Mouse (Mus musculus) lung, adult 2 months (tissue): Measurements from ENCODE around the gene Vmn1r220. TPM values are rescaled to one million over a fixed set of nuclear protein-coding genes. Genes with fewer than 3 reads are reported as not detected.
"Not testable (repeated sequence)": the region's sequence is repeated elsewhere in the genome, so short reads cannot be mapped to it uniquely, and the experiment has no call there.

Experiments
- DNase-seq: peaks from one replicate; pipeline ENCODE4 v3.0.0; 2022
- H3K4me1 ChIP-seq: fragments of 200-500 bp; 2 replicates; pipeline ENCODE4 v1.6.1; 2011; ENCODE audit warnings: low read length; ENCODE audit not compliant: control insufficient read depth, insufficient read depth
- H3K4me3 ChIP-seq: fragments of 200-500 bp; replicated peaks from 2 replicates; pipeline ENCODE3; 2011; ENCODE audit warnings: low read depth, mild to moderate bottlenecking, control low read depth, low read length; ENCODE audit errors: extremely low read depth
- CTCF ChIP-seq: fragments of 200-500 bp; IDR thresholded peaks from 2 replicates; pipeline ENCODE4 v1.5.1; 2011; ENCODE audit warnings: mild to moderate bottlenecking, low read length, control low read depth; ENCODE audit not compliant: insufficient read depth
- POLR2A ChIP-seq: fragments of 200-500 bp; IDR thresholded peaks from 2 replicates; pipeline ENCODE4 v1.6.1; 2011; ENCODE audit warnings: low read depth, mild to moderate bottlenecking, control low read depth, low read length, borderline replicate concordance; ENCODE audit errors: extremely low read depth
- WGBS: fragments of 180-500 bp; shearing (Covaris S2); methylation state at CpG from one replicate; pipeline ENCODE4 v1.1.7; 2018; 5-methylcytosine and 5-hydroxymethylcytosine counted together
- polyA plus RNA-seq: library from polyadenylated mRNA; depleted of rRNA; stranded (reverse); fragments of >200 nt; gene quantifications from 2 replicates; pipeline ENCODE4 v1.2.3, GENCODE M21; 2012; rRNA removed

The Vmn1r220 gene
- polyA plus RNA-seq = not detected in 2 replicates

DNA sequence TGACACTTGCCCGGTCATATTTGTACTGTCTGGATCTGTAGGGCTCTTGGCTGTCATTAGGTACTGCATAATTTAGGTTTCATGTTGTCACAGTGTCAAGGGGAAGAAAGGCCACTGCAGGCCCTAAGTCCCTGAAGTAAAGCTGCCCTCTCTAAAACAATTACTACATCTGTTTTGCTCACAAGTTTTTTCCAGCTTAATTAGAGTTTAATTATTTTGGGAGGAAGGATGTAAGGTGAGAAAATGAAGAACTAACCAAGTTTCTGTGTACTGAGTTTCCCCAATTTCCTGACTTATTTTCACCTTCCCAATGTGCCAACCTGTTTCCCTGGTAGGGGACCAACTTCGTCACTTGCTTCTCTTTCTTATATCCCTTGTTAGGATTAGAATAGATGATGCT lies at the start of gene Vmn1r220:
Vmn1r220 (minus strand) TSS at position 101 of the 400 bp plus-strand sequence.
- no peak for DNase-seq
- TF ChIP-seq POLR2A = no peak
- TF ChIP-seq CTCF = no peak
- 84% methylated on average over 2 of the region's 2 CpGs for WGBS
- no peaks in the 10 kb centered on the region for H3K4me1 ChIP-seq
- H3K4me3 ChIP-seq = no peak within 1 kb of the TSS

DNA sequence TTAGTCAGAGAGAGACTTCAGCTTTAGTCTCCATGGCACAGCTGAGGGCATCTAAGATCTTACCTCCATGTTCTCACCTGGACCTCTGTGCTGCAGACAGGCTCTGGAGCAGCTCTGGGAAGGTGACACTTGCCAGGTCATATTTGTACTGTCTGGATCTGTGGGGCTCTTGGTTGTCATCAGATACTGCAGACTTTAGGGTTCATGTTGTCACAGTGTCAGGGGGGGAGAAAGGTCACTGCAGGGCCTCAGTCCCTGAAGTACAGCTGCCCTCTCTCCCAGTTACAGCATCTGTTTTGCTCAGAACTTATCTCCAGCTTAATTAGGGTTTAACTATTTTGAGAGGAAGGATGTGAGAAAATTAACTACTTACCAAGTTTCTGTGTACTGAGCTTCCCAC lies 48.1 kb upstream of the Vmn1r220 start, which contains the start of gene Vmn1r222:
Vmn1r222 (minus strand) TSS at position 101 of the 400 bp plus-strand sequence.
- H3K4me3 ChIP-seq, DNase-seq, H3K4me1 ChIP-seq: not testable (repeated sequence)

DNA sequence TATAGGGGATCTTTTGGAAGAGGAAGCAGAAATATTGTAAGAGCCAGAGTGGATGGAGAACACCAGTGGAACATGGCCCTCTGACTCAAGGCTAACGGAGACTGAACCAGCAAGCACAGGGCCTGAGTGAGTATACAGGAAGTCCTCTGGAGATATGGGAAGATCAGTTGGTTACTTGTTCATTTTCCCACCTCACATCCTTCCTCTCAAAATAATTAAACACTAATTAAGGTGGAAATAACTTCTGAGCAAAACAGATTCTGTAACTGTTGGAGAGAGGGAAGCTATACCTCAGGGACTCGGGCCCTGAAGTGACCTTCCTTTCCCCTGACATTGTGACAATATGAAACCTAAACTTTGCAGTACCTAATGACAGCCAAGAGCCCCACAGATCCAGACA lies 26.1 kb upstream of the Vmn1r220 start, which contains the start of gene Vmn1r221:
Vmn1r221 (plus strand) TSS at position 301 of the 400 bp plus-strand sequence.
- H3K4me1 ChIP-seq, H3K4me3 ChIP-seq, DNase-seq: not testable (repeated sequence)
- WGBS = 59% methylated on average over 2 of the region's 2 CpGs

DNA sequence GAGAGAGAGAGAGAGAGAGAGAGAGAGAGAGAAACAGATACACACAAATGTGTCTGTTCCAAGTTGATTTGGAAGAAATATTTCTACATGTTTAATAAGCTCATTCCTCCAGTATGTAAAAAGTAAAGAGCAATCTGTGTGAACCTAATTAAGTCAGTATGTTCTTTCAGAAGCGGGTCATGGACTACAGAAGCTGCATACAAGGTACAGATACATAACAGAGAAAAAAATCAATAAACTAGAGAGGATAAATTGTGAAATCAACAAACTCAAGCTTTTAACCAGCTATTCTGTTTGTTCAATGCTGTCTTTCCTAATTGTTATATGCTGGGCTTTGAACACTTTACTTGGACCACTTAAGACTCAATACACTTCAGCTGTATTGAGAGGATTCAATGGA lies 16.1 kb upstream of the Vmn1r220 start:
- not testable (repeated sequence) for H3K4me3 ChIP-seq, H3K4me1 ChIP-seq, DNase-seq
- WGBS = 75% methylated on average over 1 of the region's 1 CpGs

DNA sequence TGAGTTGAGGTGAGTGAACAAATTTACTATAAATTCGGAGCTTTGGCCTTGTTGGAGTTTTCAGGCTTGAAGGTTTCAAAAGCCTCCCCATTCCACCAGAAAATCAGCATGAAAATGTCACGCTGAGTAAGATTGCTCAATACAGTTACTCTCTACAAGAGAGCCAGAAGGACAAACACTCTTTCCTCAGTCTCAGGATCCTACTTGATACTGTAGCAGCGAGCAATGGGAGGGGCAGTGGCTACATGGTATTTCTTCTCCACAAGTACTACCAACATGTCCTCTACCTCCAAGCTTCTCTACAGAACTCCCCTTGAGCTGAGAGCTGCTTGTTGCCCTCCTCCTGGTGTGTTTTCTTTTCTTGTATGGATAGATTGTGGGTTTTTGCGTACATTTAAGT lies 21.3 kb downstream of the Vmn1r220 start:
- 63% methylated on average over 4 of the region's 4 CpGs for WGBS

DNA sequence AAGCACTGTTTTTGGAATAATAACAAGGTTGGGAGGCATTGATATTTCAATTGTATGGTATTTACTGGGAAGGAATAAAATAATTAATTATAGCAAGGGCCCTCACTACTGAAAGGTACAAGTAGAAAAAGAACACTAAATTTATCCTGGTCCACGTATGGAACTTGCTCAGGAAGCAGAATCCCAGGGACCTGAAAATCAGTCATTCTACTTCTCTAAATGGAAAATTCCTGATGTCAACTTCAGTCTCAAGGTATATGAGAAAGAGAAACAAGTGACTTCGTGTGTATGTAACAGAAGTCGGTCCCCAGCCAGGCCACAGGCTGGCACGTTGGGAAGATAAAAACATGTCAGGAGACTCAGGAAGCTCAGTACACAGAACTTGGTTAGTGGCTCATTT lies 28.8 kb downstream of the Vmn1r220 start, which contains the start of gene Vmn1r219:
Vmn1r219 (plus strand) TSS at position 301 of the 400 bp plus-strand sequence.
- Histone ChIP-seq H3K4me1 (no peaks in the 10 kb centered on the region), H3K4me3 (no peak within 1 kb of the TSS)
- 65% methylated on average over 4 of the region's 4 CpGs for WGBS
- TF ChIP-seq CTCF (no peak), POLR2A (no peak)
- DNase-seq = no peak

More for the DNA sequence above, 21.3 kb downstream of the Vmn1r220 start:
- H3K4me1 ChIP-seq, DNase-seq, H3K4me3 ChIP-seq: not testable (repeated sequence)

DNA sequence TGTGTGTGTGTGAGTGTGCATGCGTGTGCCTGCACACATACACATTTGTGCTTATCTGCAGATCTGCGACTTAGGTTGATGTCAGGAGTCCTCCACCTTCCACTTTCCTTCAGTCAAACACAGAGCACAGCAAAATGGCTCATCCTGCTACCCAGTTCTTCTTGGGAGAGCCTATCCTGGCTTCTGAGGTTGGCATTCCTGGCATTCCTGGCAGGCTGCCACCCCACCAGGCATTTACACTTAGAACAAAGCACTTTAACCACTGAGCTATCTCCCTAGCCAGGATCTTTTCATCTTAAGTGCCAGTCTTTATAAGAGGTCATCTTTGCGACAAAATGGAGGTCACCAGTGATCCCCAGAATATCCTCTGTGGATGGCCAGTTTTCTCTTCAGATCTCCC lies 29.9 kb downstream of the Vmn1r220 start:
- TF ChIP-seq POLR2A = no peak
- no peak for TF ChIP-seq CTCF
- DNase-seq = no peak
- WGBS = 56% methylated on average over 3 of the region's 3 CpGs

DNA sequence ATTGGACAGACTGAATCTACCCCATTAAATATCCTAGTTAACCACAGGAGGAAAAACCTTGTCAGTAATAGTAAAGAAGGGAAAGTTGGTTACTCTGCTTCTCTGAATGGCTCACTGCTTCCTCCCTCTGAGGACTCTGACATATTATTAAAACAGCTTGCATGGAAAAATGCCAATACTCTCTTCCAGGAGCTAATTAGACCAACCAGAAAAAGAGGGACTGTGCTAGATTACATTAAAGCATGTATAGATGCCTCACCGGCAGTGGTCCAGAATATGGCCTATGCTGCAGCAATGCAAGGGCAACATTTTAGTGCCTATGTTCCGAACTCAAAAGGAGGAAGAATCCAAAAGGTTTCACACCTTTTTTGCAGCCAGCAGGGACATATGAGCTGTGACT lies 48.9 kb downstream of the Vmn1r220 start:
- no peaks in the 10 kb centered on the region for H3K4me1 ChIP-seq
- DNase-seq = no peak
- no peak for TF ChIP-seq CTCF
- no peak for TF ChIP-seq POLR2A
- no peak overlapping the region for H3K4me3 ChIP-seq
- WGBS = 81% methylated on average over 2 of the region's 2 CpGs

More for the DNA sequence above, 29.9 kb downstream of the Vmn1r220 start:
- Histone ChIP-seq H3K4me1 (no peaks in the 10 kb centered on the region), H3K4me3 (no peak overlapping the region)

DNA sequence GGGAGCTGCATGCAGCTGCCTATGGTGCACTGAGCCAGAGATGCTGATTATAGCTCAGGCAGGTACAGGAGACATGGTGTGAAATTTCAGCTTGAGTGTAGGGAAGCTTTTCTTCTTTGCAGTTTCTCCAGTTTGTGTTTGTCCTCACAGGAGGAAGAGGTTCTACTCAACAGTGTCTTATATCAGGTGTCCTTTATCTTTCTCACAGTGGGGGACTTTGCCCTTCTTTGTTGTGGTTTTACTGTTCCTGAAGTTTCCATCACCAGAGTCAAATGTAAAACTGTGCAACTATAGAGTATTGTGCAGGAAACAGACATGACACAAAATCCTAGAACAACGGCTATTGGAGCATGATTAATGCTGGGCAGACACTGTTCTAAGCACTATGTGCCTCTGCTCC lies 54.3 kb downstream of the Vmn1r220 start:
- TF ChIP-seq POLR2A (no peak), CTCF (no peak)
- no peak overlapping the region for H3K4me3 ChIP-seq
- WGBS = 53% methylated on average over 1 of the region's 1 CpGs
- H3K4me1 ChIP-seq = no peaks in the 10 kb centered on the region
- DNase-seq = no peak

DNA sequence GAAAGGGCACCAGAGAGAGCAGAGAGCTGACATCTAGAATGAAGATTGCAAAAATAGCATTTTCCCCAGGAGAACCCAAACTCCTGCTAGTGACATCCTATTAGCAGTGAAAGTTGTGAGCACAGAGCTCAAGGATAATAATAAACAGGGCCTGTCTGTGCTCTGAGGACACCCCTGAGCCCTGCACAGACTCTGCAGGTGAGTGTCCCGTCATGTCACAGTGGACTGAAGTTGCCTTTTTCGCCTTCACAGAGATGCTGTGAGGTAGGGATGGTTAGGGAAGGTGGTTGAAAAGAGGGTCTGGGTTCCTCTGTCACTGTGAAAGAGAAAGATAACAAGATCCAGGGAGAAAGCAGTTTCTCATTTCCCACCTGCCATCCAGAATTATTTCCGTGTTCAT lies 54.7 kb downstream of the Vmn1r220 start, which contains the start of gene Vmn1r218:
Vmn1r218 (plus strand) TSS at position 57 of the 400 bp plus-strand sequence.
- Histone ChIP-seq H3K4me3 (no peak within 1 kb of the TSS), H3K4me1 (no peaks in the 10 kb centered on the region)
- TF ChIP-seq CTCF = no peak
- TF ChIP-seq POLR2A = no peak
- DNase-seq = no peak
- WGBS = 56% methylated on average over 3 of the region's 3 CpGs

Other genes with a start within 250 kb of the Vmn1r220 start
- not detected in 2 replicates for gene Vmn1r213, start 180.3 kb downstream of the Vmn1r220 start, polyA plus RNA-seq
- not detected in 2 replicates for gene Vmn1r214, start 157.6 kb downstream of the Vmn1r220 start, polyA plus RNA-seq
- gene Vmn1r215, start 120.0 kb downstream of the Vmn1r220 start, polyA plus RNA-seq = not detected in 2 replicates
- gene Vmn1r217, start 69.7 kb downstream of the Vmn1r220 start, polyA plus RNA-seq = not detected in 2 replicates
- not detected in 2 replicates for gene Vmn1r218, start 54.8 kb downstream of the Vmn1r220 start, polyA plus RNA-seq
- not detected in 2 replicates for gene Vmn1r219, start 28.7 kb downstream of the Vmn1r220 start, polyA plus RNA-seq
- gene Vmn1r221, start 26.2 kb upstream of the Vmn1r220 start, polyA plus RNA-seq = not detected in 2 replicates
- not detected in 2 replicates for gene Vmn1r222, start 48.0 kb upstream of the Vmn1r220 start, polyA plus RNA-seq
- gene Vmn1r223, start 59.2 kb upstream of the Vmn1r220 start, polyA plus RNA-seq = not detected in 2 replicates
- 1.4 and 2.4 TPM in 2 replicates for gene Zfp322a, start 181.2 kb upstream of the Vmn1r220 start, polyA plus RNA-seq
- 2.7 and 3.3 TPM in 2 replicates for gene Abt1, start 235.9 kb upstream of the Vmn1r220 start, polyA plus RNA-seq